Mouse (Mus musculus) hindbrain, embryonic 10.5 days (tissue): ENCODE measurements around the gene Krt6b. TPM values are rescaled to one million over a fixed set of nuclear protein-coding genes. Genes with fewer than 3 reads are reported as not detected.

Experiments
- DNase-seq: peaks from one replicate; pipeline ENCODE4 v3.0.0-alpha.2; 2017; ENCODE audit warnings: low spot score
- H3K27ac ChIP-seq: fragments of 300-500 bp; sonication (generic); 2 replicates; pipeline ENCODE4 v1.5.1; 2016; ENCODE audit warnings: mild to moderate bottlenecking, moderate library complexity
- H3K27me3 ChIP-seq: fragments of 300-500 bp; sonication (generic); 2 replicates; pipeline ENCODE4 v1.6.1; 2016; ENCODE audit warnings: mild to moderate bottlenecking; ENCODE audit not compliant: poor library complexity, insufficient read depth, severe bottlenecking
- H3K36me3 ChIP-seq: fragments of 300-500 bp; sonication (generic); 2 replicates; pipeline ENCODE4 v1.6.1; 2016; ENCODE audit warnings: mild to moderate bottlenecking, moderate library complexity
- H3K4me1 ChIP-seq: fragments of 300-500 bp; sonication (generic); replicated peaks from 2 replicates; pipeline ENCODE4 v1.6.1; 2016; ENCODE audit warnings: mild to moderate bottlenecking
- H3K4me3 ChIP-seq: fragments of 300-500 bp; sonication (generic); 2 replicates; pipeline ENCODE4 v1.5.1; 2016; ENCODE audit warnings: mild to moderate bottlenecking, moderate library complexity
- H3K9me3 ChIP-seq: fragments of 300-500 bp; sonication (generic); 2 replicates; pipeline ENCODE4 v1.6.1; 2016; ENCODE audit warnings: mild to moderate bottlenecking, moderate library complexity
- WGBS: fragments of 180-500 bp; shearing (Covaris S2); methylation state at CpG from one replicate; pipeline ENCODE4 v1.1.7; 2016; 5-methylcytosine and 5-hydroxymethylcytosine counted together
- polyA plus RNA-seq: library from polyadenylated mRNA; unstranded; fragments of >200 nt; fragmentation: Nextera tagmentation; extraction: Ambion mirVana; gene quantifications from 2 replicates; pipeline ENCODE4 v1.2.1, GENCODE M21; 2016

Krt6b gene
- not detected in 2 replicates for polyA plus RNA-seq

DNA sequence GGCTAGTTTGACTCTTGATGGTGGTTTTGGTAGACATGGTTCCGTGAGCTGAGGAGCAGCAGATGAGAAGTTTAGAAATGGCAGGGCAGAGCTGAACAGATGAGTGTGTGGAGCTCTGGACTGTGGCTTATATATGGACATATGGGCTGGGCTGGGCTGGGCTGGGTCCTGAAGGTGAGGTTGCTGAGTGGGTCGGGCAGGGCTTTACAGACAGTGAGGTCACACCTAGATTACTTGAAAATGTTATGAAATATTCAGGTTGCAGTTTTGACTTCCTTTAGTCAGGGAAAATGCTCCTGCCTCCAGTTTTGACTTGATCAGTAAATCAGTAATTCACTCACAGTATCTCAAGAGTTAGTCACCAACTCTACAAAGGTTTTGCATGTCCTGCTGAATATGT is at the start of gene Krt6b:
Gene Krt6b, minus strand, starts transcription at position 101 of the 400 bp plus-strand sequence.
- no peak for DNase-seq
- Histone ChIP-seq H3K9me3 (no peaks in the 10 kb centered on the region), H3K27ac (no peak within 1 kb of the TSS), H3K4me3 (no peak within 1 kb of the TSS), H3K36me3 (no peaks in the 10 kb centered on the region), H3K4me1 (no peaks in the 10 kb centered on the region), H3K27me3 (no peaks in the 10 kb centered on the region)
- 87% methylated on average over 2 of the region's 2 CpGs for WGBS

DNA sequence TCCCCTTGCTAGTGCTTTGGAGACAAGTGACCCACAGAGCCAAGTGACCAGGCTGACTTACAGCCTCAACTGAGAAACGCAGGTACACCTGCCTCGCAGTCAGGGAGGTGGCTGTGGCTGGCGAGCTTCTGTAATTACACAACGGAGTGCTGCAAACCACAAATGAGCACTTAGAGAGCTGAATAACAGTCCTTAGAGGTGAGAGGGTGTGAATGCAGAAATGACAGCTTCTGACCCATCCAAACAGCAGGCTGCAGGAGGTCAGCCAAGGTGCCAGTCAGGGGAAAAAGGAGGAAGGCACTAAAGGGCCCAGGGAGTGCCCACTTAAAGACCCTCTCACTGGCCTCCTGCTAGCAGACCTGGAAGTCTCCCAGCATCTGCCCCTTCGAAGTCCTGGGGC is 44.6 kb upstream of the Krt6b start:
- Histone ChIP-seq H3K27ac (no peak overlapping the region), H3K9me3 (no peaks in the 10 kb centered on the region), H3K36me3 (no peaks in the 10 kb centered on the region), H3K4me3 (no peak overlapping the region), H3K4me1 (no peaks in the 10 kb centered on the region), H3K27me3 (no peaks in the 10 kb centered on the region)
- DNase-seq: no peak
- 75% methylated on average over 5 of the region's 5 CpGs for WGBS

- no peak for DNase-seq
- 65% methylated on average over 3 of the region's 3 CpGs for WGBS
- Histone ChIP-seq H3K27me3 (no peaks in the 10 kb centered on the region), H3K27ac (no peak overlapping the region), H3K4me1 (peaks cover 6% of the 10 kb centered on the region; the same call in 1 of the 2 replicates), H3K9me3 (no peaks in the 10 kb centered on the region), H3K4me3 (no peak overlapping the region), H3K36me3 (no peaks in the 10 kb centered on the region)
These were observed 35.7 kb upstream of the Krt6b start for GRCm38 (mm10) chr15:101715831-101716230.

GRCm38 (mm10) chr15:101714356-101714755 is 34.3 kb upstream of the Krt6b start:
- WGBS: 86% methylated on average over 5 of the region's 5 CpGs
- DNase-seq: no peak
- no peaks in the 10 kb centered on the region for H3K27me3 ChIP-seq

DNA sequence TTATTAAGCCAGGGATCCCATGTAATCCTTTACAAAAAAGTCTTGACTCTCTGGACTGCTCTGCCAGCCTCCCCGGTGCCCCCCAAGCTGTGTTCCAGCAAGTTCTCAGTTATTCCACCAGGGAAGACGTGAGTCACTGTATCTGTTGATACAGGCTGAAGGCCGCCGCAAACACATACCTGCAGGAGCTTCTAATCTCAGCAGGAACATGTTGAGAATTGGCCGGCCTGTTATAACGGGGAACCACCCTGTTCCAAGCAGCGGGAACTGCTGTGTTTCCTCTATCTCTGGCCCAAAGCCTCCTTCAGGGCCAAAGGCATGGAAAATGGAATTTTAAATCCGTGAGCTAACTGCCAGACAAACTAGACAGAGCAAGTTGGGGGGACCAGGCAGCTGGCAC is 33.6 kb upstream of the Krt6b start:
- Histone ChIP-seq H3K9me3 (no peaks in the 10 kb centered on the region), H3K4me1 (peaks cover 6% of the 10 kb centered on the region; the same call in 1 of the 2 replicates), H3K36me3 (no peaks in the 10 kb centered on the region), H3K4me3 (no peak overlapping the region), H3K27me3 (no peaks in the 10 kb centered on the region), H3K27ac (no peak overlapping the region)
- WGBS: 83% methylated on average over 8 of the region's 8 CpGs
- DNase-seq: no peak

More at GRCm38 (mm10) chr15:101714356-101714755, 34.3 kb upstream of the Krt6b start:
- peaks cover 6% of the 10 kb centered on the region; the same call in 1 of the 2 replicates for H3K4me1 ChIP-seq
- no peaks in the 10 kb centered on the region for H3K36me3 ChIP-seq
- H3K9me3 ChIP-seq: no peaks in the 10 kb centered on the region
- H3K27ac ChIP-seq: no peak overlapping the region
- no peak overlapping the region for H3K4me3 ChIP-seq

DNA sequence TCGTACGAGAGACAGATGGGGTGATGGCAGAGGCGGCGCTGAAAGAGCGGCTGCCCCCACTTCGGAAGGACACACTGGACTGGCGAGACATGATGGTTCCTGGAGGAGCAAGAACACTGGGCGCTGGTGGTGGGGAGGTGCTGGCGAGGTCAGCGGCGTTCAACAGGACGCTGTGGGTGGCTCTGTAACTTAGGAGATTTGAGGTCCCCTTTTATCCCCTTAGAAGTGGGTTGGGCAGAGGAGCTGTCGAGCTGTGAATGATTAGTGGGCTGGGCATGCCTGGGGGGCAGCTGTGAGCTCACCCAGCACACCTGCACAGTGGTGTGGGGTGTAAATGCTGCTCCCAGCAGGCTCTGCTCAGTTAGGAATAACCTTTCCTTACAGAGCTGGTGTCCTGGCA is 32.6 kb upstream of the Krt6b start, which contains the start of gene Krt5:
Gene Krt5, minus strand, starts transcription at position 179 of the 400 bp plus-strand sequence.
- no peaks in the 10 kb centered on the region for H3K36me3 ChIP-seq
- peaks cover 6% of the 10 kb centered on the region; the same call in 1 of the 2 replicates for H3K4me1 ChIP-seq
- no peaks in the 10 kb centered on the region for H3K9me3 ChIP-seq
- no peak within 1 kb of the TSS for H3K4me3 ChIP-seq
- H3K27me3 ChIP-seq: no peaks in the 10 kb centered on the region
- DNase-seq: no peak
- peak within 1 kb of the TSS; percentile 40; the same call in 1 of the 2 replicates for H3K27ac ChIP-seq
- WGBS: 75% methylated on average over 13 of the region's 13 CpGs

DNA sequence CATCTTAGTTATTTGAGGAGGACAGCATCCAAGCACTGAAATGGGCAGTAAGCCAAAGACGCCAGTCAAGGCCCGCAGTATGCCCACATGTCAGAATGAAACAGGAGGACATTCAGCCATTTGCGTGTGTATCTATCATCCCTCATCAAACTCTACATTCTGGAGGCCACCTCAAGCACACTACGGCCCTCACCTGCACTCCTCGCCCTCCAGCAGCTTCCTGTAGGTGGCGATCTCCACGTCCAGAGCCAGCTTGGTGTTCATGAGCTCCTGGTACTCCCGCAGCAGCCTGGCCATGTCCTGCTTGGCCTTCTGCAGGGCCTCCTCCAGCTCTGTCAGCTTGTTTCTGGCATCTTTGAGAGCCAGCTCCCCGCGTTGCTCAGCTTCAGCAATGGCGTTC is 28.6 kb upstream of the Krt6b start:
- Histone ChIP-seq H3K9me3 (no peaks in the 10 kb centered on the region), H3K27me3 (no peaks in the 10 kb centered on the region), H3K27ac (no peak overlapping the region), H3K4me1 (peaks cover 10% of the 10 kb centered on the region; the same call in 1 of the 2 replicates), H3K4me3 (no peak overlapping the region), H3K36me3 (no peaks in the 10 kb centered on the region)
- WGBS: 67% methylated on average over 11 of the region's 11 CpGs
- DNase-seq: no peak

DNA sequence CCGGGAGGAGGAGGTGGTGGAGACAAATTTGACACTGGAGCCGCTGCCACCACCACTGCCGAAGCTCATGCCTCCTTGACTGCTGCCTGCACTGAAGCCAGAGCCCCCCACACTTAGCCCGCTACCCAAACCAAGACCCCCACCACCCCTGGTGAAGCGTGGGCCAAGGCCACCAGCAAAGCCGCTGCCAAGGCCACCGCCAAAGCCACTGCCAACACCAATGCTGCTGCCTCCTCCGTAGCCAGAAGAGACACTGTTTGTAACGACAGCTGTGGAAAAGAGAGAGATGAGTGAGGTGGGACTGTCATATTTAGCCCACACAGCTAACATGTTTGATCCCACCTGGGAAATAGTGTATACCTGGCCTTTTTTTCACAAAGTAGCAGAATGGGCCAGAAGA is 27.4 kb upstream of the Krt6b start:
- no peak for DNase-seq
- Histone ChIP-seq H3K4me3 (no peak overlapping the region), H3K27ac (no peak overlapping the region), H3K4me1 (peaks cover 14% of the 10 kb centered on the region), H3K27me3 (no peaks in the 10 kb centered on the region), H3K36me3 (no peaks in the 10 kb centered on the region), H3K9me3 (no peaks in the 10 kb centered on the region)
- WGBS: 90% methylated on average over 9 of the region's 9 CpGs

- WGBS: 65% methylated on average over 4 of the region's 4 CpGs
These were observed 24.0 kb upstream of the Krt6b start for GRCm38 (mm10) chr15:101704066-101704465.

DNA sequence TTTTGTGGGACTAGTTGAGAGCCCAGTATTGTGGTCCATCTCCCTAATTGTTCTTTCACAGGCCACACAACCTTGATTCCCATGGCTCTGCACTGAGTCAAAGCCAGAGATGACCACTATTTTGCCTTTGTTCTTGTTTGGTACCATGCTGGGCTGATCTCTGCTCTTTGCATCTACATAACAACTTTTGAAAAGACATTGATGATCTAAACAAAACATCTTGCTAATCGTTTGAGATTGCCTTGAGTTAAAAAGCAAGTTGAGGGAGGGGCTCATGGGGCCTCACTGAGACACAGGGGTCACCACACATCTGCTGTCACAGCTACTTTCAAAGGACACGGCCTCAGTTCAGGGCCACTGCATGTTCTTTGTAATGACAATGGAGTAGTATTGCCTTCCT is 22.3 kb upstream of the Krt6b start:
- Histone ChIP-seq H3K9me3 (no peaks in the 10 kb centered on the region), H3K4me3 (no peak overlapping the region), H3K36me3 (no peaks in the 10 kb centered on the region), H3K27me3 (no peaks in the 10 kb centered on the region), H3K4me1 (peaks cover 18% of the 10 kb centered on the region), H3K27ac (0 out of 2 replicates have a peak overlapping the region, but pooled peaks have one; percentile 29)
- peak; percentile 6 for DNase-seq
- WGBS: 12% methylated on average over 2 of the region's 2 CpGs

More at GRCm38 (mm10) chr15:101704066-101704465, 24.0 kb upstream of the Krt6b start:
- H3K4me3 ChIP-seq: no peak overlapping the region
- no peak overlapping the region for H3K27ac ChIP-seq
- no peaks in the 10 kb centered on the region for H3K9me3 ChIP-seq
- peak; percentile 27 for DNase-seq
- peaks cover 18% of the 10 kb centered on the region for H3K4me1 ChIP-seq
- H3K27me3 ChIP-seq: no peaks in the 10 kb centered on the region
- H3K36me3 ChIP-seq: no peaks in the 10 kb centered on the region

- Histone ChIP-seq H3K9me3 (no peaks in the 10 kb centered on the region), H3K27ac (no peak overlapping the region), H3K4me3 (no peak overlapping the region), H3K36me3 (no peaks in the 10 kb centered on the region), H3K4me1 (peaks cover 18% of the 10 kb centered on the region), H3K27me3 (no peaks in the 10 kb centered on the region)
- 89% methylated on average over 8 of the region's 8 CpGs for WGBS
- no peak for DNase-seq
These were observed 19.8 kb upstream of the Krt6b start for GRCm38 (mm10) chr15:101699866-101700265.

DNA sequence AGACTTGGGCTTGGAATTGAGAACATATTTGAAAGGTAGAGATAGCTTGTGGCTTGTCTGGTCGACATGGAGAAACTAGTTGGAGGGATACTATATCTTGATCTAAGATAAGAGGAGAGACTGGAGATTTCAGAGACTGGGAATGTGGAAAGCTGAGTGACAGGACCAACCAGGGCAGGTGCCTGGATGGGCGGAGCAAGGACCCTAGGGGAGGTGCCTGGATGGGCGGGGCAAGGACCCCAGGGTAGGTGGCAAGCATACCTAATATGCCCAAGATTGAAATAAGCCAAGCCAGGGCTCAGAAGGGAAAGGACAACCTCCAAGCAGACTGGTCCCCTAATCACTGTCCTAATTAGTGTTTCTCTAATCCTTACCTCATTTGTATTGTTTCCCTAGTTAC is 19.1 kb upstream of the Krt6b start:
- Histone ChIP-seq H3K27ac (no peak overlapping the region), H3K36me3 (no peaks in the 10 kb centered on the region), H3K4me1 (peaks cover 18% of the 10 kb centered on the region), H3K27me3 (no peaks in the 10 kb centered on the region), H3K9me3 (no peaks in the 10 kb centered on the region), H3K4me3 (no peak overlapping the region)
- DNase-seq: no peak
- 62% methylated on average over 3 of the region's 3 CpGs for WGBS

DNA sequence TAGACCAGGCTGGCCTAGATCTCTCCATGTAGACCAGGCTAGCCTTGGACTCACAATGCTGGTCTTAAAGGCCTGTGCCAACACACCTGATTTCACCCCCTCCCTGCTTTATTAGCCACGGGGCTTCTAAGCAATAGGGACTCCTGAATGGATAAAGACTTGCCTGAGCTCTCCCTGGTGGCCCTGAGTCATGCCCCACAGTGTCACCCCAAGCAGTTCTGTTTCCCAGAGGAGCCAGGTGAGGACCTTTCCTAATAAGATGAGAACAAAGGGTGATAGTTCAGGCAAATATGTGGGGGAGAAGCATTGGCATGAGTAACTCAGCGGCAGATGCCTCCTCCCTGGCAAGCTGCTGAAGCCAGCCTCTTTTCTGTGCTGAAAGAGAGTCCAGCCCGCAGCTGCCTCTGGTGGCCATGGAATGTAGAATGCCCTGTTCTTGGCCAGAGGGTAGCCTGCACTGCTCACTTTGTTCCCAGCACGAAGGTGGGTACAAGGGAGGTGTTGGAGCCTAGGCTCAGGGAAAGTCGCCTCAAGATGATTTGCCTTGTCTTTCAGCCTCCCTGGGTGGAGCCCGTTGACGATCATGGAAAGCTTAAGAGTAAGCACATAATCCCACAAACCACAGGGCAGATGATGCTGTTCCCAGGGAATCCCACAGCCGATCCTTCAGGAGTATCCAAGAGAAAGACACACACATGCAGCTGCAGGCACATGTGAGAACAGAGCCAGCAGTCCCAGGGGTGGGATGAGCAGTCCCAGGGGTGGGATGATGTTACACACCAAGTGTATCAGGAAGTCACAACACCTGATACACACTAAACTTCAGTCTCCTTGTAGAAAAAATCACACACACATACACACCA is 17.5 kb upstream of the Krt6b start:
- no peaks in the 10 kb centered on the region for H3K9me3 ChIP-seq
- H3K4me1 ChIP-seq: peaks cover 5% of the 10 kb centered on the region
- DNase-seq: no peak
- no peak overlapping the region for H3K4me3 ChIP-seq
- no peaks in the 10 kb centered on the region for H3K36me3 ChIP-seq
- no peak overlapping the region for H3K27ac ChIP-seq
- H3K27me3 ChIP-seq: no peaks in the 10 kb centered on the region
- 75% methylated on average over 8 of the region's 8 CpGs for WGBS
